Mouse (Mus musculus) forebrain, embryonic 15.5 days (tissue): ENCODE measurements around the gene Iffo2. TPM values are rescaled to one million over a fixed set of nuclear protein-coding genes. Genes with fewer than 3 reads are reported as not detected.

Experiments
- ATAC-seq: fragments of 200-750 bp; cut with Nextera tagmentation; replicated peaks from 2 replicates; pipeline ENCODE4 v1.8.0; 2017; ENCODE audit warnings: mild to moderate bottlenecking, moderate TSS enrichment, moderate library complexity
- H3K27ac ChIP-seq: fragments of 300-500 bp; sonication (generic); replicated peaks from 2 replicates; pipeline ENCODE4 v1.5.1; 2015; ENCODE audit warnings: mild to moderate bottlenecking, inconsistent platforms
- H3K27me3 ChIP-seq: fragments of 300-500 bp; sonication (generic); 2 replicates; pipeline ENCODE4 v1.6.1; 2015; ENCODE audit warnings: inconsistent platforms
- H3K36me3 ChIP-seq: fragments of 300-500 bp; sonication (generic); 2 replicates; pipeline ENCODE4 v1.6.1; 2015; ENCODE audit warnings: mild to moderate bottlenecking, inconsistent platforms
- H3K4me1 ChIP-seq: fragments of 300-500 bp; sonication (generic); 2 replicates; pipeline ENCODE4 v1.6.1; 2015; ENCODE audit warnings: inconsistent platforms
- H3K4me2 ChIP-seq: fragments of 300-500 bp; sonication (generic); replicated peaks from 2 replicates; pipeline ENCODE4 v1.6.1; 2015; ENCODE audit warnings: mild to moderate bottlenecking, inconsistent platforms
- H3K4me3 ChIP-seq: fragments of 300-500 bp; sonication (generic); 2 replicates; pipeline ENCODE4 v1.5.1; 2015; ENCODE audit warnings: mild to moderate bottlenecking, inconsistent platforms
- H3K9ac ChIP-seq: fragments of 300-500 bp; sonication (generic); replicated peaks from 2 replicates; pipeline ENCODE4 v1.6.1; 2015; ENCODE audit warnings: mild to moderate bottlenecking, inconsistent platforms
- H3K9me3 ChIP-seq: fragments of 300-500 bp; sonication (generic); 2 replicates; pipeline ENCODE4 v1.6.1; 2016; ENCODE audit warnings: inconsistent platforms
- WGBS: fragments of 180-500 bp; shearing (Covaris S2); methylation state at CpG from one replicate; pipeline ENCODE4 v1.1.7; 2015; ENCODE audit warnings: mixed read lengths; 5-methylcytosine and 5-hydroxymethylcytosine counted together
- polyA plus RNA-seq: library from polyadenylated mRNA; unstranded; fragments of >200 nt; fragmentation: Nextera tagmentation; extraction: Ambion mirVana; gene quantifications from 2 replicates; pipeline ENCODE4 v1.2.1, GENCODE M21; 2015

Gene Iffo2
- polyA plus RNA-seq, 1 experiment from 2014 or later: 5.7 TPM

DNA sequence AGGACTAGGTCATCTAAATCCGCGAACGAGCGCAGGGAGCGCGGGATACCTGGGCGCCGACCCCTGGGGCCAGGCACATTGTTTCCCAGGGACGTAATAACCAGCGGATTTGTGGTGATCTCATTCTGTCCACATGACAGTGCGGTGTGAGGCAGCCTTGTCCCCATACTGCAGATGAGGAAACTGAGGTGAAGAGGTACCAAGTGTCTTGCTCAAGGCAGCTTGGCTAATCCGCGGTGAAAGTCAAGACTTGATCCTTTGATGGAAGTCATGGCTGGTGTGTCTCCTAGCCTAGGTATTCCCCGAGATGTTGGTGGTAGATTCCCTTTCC, 45.3 kb downstream of the Iffo2 start:
- no peak for ATAC-seq
- H3K27ac ChIP-seq: peak overlapping the region; percentile 71; the same call in 1 of the 2 replicates
- peak overlapping the region; percentile 69 for H3K4me3 ChIP-seq
- peak overlapping the region; percentile 87 for H3K4me2 ChIP-seq
- H3K27me3 ChIP-seq: no peaks in the 10 kb centered on the region
- H3K9ac ChIP-seq: peak overlapping the region; percentile 56
- no peaks in the 10 kb centered on the region for H3K36me3 ChIP-seq
- H3K4me1 ChIP-seq: peaks cover 29% of the 10 kb centered on the region
- no peaks in the 10 kb centered on the region for H3K9me3 ChIP-seq
- 10% methylated on average over 14 of the region's 14 CpGs for WGBS

GRCm38 (mm10) chr4:139576251-139576880, 46.0 kb downstream of the Iffo2 start:
- Histone ChIP-seq H3K27ac (no peak overlapping the region), H3K4me2 (peak overlapping the region; percentile 87), H3K4me1 (peaks cover 36% of the 10 kb centered on the region), H3K4me3 (peak overlapping the region; percentile 69), H3K27me3 (no peaks in the 10 kb centered on the region), H3K9ac (0 out of 2 replicates have a peak overlapping the region, but pooled peaks have one; percentile 22), H3K9me3 (no peaks in the 10 kb centered on the region), H3K36me3 (no peaks in the 10 kb centered on the region)
- WGBS: 62% methylated on average over 14 of the region's 14 CpGs
- ATAC-seq: no peak

GRCm38 (mm10) chr4:139577006-139577405, 46.7 kb downstream of the Iffo2 start:
- 85% methylated on average over 7 of the region's 7 CpGs for WGBS
- H3K4me1 ChIP-seq: peaks cover 41% of the 10 kb centered on the region
- H3K4me2 ChIP-seq: peak overlapping the region; percentile 87; the same call in 1 of the 2 replicates
- no peak overlapping the region for H3K27ac ChIP-seq
- no peaks in the 10 kb centered on the region for H3K27me3 ChIP-seq
- no peak overlapping the region for H3K9ac ChIP-seq
- H3K9me3 ChIP-seq: no peaks in the 10 kb centered on the region
- H3K4me3 ChIP-seq: no peak overlapping the region
- ATAC-seq: no peak
- no peaks in the 10 kb centered on the region for H3K36me3 ChIP-seq

DNA sequence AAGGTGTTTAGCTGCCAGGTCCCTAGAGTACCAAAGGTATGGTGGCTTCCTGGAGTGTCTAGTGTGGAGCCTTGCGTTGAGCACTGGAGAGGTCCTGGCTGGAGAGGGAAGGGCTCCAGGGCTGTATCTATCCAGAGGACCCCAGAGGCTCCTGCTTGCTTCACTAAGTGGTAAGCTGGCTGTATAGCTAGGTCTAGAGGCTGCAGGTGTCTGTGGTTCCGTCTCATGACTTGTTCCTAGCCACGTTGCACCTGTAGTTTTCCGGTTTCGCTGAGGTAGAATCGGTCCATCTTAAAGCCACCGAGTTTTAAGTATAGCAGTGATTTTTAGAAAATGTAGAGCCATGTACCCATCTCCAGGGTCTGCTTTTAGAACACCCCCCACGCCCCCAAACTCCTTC, 48.0 kb downstream of the Iffo2 start:
- Histone ChIP-seq H3K4me1 (peaks cover 41% of the 10 kb centered on the region), H3K4me3 (no peak overlapping the region), H3K36me3 (no peaks in the 10 kb centered on the region), H3K9ac (no peak overlapping the region), H3K27ac (no peak overlapping the region), H3K4me2 (no peak overlapping the region), H3K9me3 (no peaks in the 10 kb centered on the region), H3K27me3 (no peaks in the 10 kb centered on the region)
- ATAC-seq: no peak
- 88% methylated on average over 8 of the region's 8 CpGs for WGBS

GRCm38 (mm10) chr4:139579003-139579402, 48.7 kb downstream of the Iffo2 start:
- Histone ChIP-seq H3K4me2 (no peak overlapping the region), H3K27ac (no peak overlapping the region), H3K9ac (no peak overlapping the region), H3K36me3 (no peaks in the 10 kb centered on the region), H3K4me1 (peaks cover 37% of the 10 kb centered on the region), H3K27me3 (no peaks in the 10 kb centered on the region), H3K9me3 (no peaks in the 10 kb centered on the region), H3K4me3 (no peak overlapping the region)
- 69% methylated on average over 10 of the region's 10 CpGs for WGBS
- ATAC-seq: no peak

DNA sequence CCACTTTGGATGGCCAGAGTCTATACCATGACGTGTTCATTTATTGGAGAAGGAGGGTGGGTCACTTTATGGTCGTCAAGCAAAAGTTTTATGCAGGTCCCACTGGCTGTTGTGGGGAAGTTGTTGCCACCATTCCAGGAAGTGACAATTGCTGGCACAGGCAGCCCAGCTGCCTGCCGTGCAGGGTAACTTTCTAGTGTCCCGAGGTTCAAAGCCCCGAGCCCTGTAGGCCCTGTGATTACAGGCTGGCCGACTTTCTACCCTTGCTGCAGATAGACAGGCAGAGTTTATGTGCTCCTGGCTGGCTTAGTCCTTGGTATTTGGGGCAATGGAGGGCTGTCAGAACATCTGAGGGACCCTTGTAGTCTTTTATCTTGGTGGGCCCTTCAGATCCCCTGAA, 49.1 kb downstream of the Iffo2 start:
- no peak overlapping the region for H3K4me2 ChIP-seq
- H3K4me3 ChIP-seq: no peak overlapping the region
- no peaks in the 10 kb centered on the region for H3K36me3 ChIP-seq
- H3K27ac ChIP-seq: no peak overlapping the region
- WGBS: 74% methylated on average over 6 of the region's 6 CpGs
- no peaks in the 10 kb centered on the region for H3K27me3 ChIP-seq
- ATAC-seq: no peak
- no peaks in the 10 kb centered on the region for H3K9me3 ChIP-seq
- H3K4me1 ChIP-seq: peaks cover 34% of the 10 kb centered on the region
- no peak overlapping the region for H3K9ac ChIP-seq

DNA sequence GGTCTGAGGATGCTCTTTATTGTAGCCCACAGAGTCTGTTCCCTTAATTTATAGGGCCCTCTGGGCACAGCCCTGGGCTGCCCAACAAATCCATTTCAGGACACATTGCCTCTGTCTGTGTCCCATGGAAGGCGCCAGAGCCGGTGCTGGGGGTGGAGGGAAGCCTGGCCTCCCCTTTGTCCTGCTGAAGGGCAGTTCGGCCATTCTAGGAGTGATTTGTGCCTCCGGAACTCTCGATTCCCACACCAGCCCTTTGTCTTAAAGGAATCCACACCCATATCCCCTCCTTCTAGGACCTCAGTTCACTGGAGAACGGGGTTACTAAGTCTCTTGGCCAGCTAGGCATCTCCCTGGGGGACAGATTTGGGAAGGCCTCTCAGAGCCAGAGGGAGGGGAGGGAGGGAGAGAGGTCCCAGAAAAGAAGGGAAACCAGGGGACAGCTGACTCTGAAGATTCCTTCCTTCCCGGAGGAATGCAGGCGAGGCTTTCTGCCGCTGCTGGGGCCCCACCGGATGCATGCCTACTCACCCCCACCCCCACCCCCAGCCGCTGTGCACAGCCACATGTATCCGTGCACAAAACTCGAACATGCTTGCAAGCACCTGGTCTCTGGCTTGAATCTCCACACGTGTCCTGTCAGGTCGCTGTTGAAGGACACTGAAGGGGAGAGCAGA, 50.5 kb downstream of the Iffo2 start:
- Histone ChIP-seq H3K27ac (0 out of 2 replicates have a peak overlapping the region, but pooled peaks have one; percentile 13), H3K27me3 (no peaks in the 10 kb centered on the region), H3K4me1 (peaks cover 28% of the 10 kb centered on the region), H3K9ac (no peak overlapping the region; the same call in 1 of the 2 replicates), H3K9me3 (no peaks in the 10 kb centered on the region), H3K36me3 (no peaks in the 10 kb centered on the region), H3K4me2 (0 out of 2 replicates have a peak overlapping the region, but pooled peaks have one; percentile 5), H3K4me3 (no peak overlapping the region)
- WGBS: 11% methylated on average over 14 of the region's 15 CpGs
- ATAC-seq: no peak

DNA sequence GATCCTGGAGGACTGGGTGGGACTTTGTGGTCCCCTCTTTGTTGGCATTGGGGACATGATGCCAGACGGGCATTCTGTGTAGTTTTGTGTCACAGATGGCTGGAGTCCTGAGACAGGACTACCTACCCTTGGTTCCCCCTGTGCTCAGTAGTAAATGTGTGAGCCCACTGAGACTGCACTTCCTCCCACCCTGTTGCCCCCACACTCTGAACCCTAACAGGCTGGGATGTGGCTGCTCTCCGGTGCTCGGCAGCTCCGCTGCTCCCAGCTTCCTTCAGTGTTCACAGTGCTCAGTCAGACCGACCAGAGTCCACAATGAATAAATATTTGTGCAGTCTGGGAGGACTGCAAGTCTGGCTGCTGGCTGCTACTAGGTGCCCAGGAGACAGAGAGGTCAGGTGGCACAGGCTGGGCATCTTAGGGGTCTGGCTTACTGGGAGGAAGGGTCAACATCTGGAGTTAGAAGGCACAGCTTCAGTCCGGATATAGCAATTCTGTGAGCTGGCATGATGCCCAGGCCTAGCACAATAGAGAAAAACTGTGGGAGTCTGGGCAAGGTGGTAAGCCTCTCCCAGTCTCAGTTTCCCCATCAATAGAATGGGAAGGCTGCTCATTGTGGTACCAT, 51.2 kb downstream of the Iffo2 start:
- Histone ChIP-seq H3K4me2 (0 out of 2 replicates have a peak overlapping the region, but pooled peaks have one; percentile 5), H3K9ac (no peak overlapping the region; the same call in 1 of the 2 replicates), H3K9me3 (no peaks in the 10 kb centered on the region), H3K27me3 (no peaks in the 10 kb centered on the region), H3K36me3 (no peaks in the 10 kb centered on the region), H3K27ac (peak overlapping the region; percentile 13; the same call in 1 of the 2 replicates), H3K4me1 (peaks cover 21% of the 10 kb centered on the region), H3K4me3 (no peak overlapping the region)
- ATAC-seq: no peak
- WGBS: 44% methylated on average over 6 of the region's 6 CpGs

DNA sequence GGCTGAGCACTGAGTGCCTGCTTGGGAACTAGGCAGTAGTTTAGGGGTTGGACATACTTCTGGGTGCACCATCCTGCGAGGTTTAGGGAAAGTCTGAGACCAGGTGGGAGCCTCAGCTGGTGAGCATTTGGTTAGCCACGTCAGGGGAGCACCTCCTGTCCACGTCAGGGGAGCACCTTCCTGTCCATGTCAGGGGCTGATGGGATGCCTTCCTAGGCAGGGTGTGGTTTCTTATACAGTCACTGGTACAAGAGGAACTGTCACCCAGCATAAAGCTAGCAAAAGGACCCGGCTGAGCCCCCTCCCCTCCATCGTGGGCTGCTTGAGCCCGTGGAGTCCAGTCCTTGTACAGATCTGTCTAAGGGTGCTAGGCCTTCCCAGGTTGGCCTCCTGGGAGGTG, 52.0 kb downstream of the Iffo2 start:
- 86% methylated on average over 6 of the region's 6 CpGs for WGBS

DNA sequence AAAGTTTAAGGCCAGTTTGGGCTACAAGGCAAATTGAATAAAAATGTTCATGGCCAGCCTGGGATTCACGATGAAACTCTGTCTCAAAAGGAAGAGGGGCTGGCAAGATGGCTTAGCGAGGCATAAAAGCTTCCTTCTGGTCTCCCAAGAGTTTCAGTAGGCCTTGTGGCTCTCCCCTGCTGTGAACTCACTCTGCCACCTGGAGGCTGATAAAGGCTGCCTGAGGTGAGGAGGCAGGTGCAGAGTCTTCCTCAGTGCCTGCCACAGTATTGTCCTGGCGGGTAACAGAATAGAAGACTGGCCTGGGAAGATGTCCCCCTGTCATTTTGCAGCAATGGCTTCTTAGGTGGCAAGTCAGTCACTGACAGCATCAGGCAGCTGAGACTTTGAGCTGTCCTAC, 52.6 kb downstream of the Iffo2 start:
- Histone ChIP-seq H3K9me3 (no peaks in the 10 kb centered on the region), H3K4me1 (peaks cover 14% of the 10 kb centered on the region), H3K27ac (no peak overlapping the region), H3K4me3 (no peak overlapping the region), H3K36me3 (no peaks in the 10 kb centered on the region), H3K9ac (no peak overlapping the region), H3K4me2 (no peak overlapping the region), H3K27me3 (no peaks in the 10 kb centered on the region)
- WGBS: 37% methylated on average over 3 of the region's 3 CpGs
- no peak for ATAC-seq

More for the DNA sequence above, 52.0 kb downstream of the Iffo2 start:
- H3K4me1 ChIP-seq: peaks cover 16% of the 10 kb centered on the region
- no peaks in the 10 kb centered on the region for H3K36me3 ChIP-seq
- H3K4me2 ChIP-seq: no peak overlapping the region
- no peaks in the 10 kb centered on the region for H3K27me3 ChIP-seq
- H3K9me3 ChIP-seq: no peaks in the 10 kb centered on the region
- no peak for ATAC-seq
- H3K27ac ChIP-seq: no peak overlapping the region
- H3K4me3 ChIP-seq: no peak overlapping the region
- no peak overlapping the region for H3K9ac ChIP-seq

DNA sequence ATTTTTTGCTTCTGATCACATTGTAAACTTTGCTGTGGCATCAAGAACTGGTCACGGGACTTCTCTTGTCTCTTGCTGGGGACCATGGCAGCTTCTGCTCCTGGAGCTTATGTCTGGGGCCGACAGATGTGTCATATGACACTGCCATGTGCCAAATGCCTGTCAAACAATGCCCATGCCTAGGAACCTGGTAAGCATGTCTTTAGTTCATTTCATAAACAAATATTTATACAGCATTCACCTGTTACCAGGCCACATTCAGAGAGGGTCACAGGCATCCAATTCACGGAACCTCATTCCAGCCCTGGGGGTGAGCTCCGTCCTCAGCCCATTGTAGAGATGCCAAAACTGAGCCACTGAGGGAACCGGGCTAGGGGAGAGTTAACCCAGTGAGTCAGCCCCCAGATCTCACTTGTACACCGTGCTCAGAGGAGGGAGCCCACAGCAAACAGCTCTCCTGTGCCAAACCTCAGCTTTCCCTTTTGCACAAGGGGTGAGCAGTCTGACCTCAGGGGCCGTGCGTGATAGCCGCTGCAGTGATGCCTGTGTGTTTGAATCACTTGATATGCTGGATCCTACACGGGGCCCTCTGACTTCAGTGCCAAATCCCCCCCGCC, 53.4 kb downstream of the Iffo2 start:
- 83% methylated on average over 11 of the region's 11 CpGs for WGBS
- H3K4me1 ChIP-seq: peaks cover 14% of the 10 kb centered on the region

GRCm38 (mm10) chr4:139584704-139585103, 54.4 kb downstream of the Iffo2 start:
- ATAC-seq: no peak
- Histone ChIP-seq H3K9ac (no peak overlapping the region), H3K27ac (no peak overlapping the region), H3K4me3 (no peak overlapping the region), H3K4me1 (peaks cover 16% of the 10 kb centered on the region), H3K27me3 (no peaks in the 10 kb centered on the region), H3K9me3 (no peaks in the 10 kb centered on the region), H3K36me3 (no peaks in the 10 kb centered on the region), H3K4me2 (no peak overlapping the region)
- 76% methylated on average over 11 of the region's 11 CpGs for WGBS

More for the DNA sequence above, 53.4 kb downstream of the Iffo2 start:
- no peak overlapping the region for H3K9ac ChIP-seq
- no peak overlapping the region for H3K27ac ChIP-seq
- no peaks in the 10 kb centered on the region for H3K9me3 ChIP-seq
- H3K4me3 ChIP-seq: no peak overlapping the region
- H3K27me3 ChIP-seq: no peaks in the 10 kb centered on the region
- no peak for ATAC-seq
- H3K36me3 ChIP-seq: no peaks in the 10 kb centered on the region
- H3K4me2 ChIP-seq: no peak overlapping the region
